Mouse (Mus musculus) bone marrow macrophage, adult 2 months (primary cell): ENCODE measurements at regions not wholly inside any gene's neighbourhood (a gene's known extent, or its start where the extent isn't known, plus 50 kb on each side); places are given as distances from the start of the nearest gene placed in this dataset.

ENCODE experiments used
- CTCF ChIP-seq: IDR thresholded peaks from 2 replicates; pipeline ENCODE4 v1.5.1; 2012; ENCODE audit warnings: low read depth, mild to moderate bottlenecking, low read length, moderate library complexity
- POLR2A ChIP-seq: IDR thresholded peaks from 2 replicates; pipeline ENCODE4 v1.6.1; 2012; ENCODE audit warnings: mild to moderate bottlenecking, low read depth, low read length, borderline replicate concordance

GRCm38 (mm10) chr17:9227872-9228575 is 193.8 kb upstream of the Gm17728 start:
- TF ChIP-seq POLR2A: no peak
- TF ChIP-seq CTCF: no peak
